Comparison of ENCODE assay signal across 12 mouse cellular contexts in the genomic region with DNA sequence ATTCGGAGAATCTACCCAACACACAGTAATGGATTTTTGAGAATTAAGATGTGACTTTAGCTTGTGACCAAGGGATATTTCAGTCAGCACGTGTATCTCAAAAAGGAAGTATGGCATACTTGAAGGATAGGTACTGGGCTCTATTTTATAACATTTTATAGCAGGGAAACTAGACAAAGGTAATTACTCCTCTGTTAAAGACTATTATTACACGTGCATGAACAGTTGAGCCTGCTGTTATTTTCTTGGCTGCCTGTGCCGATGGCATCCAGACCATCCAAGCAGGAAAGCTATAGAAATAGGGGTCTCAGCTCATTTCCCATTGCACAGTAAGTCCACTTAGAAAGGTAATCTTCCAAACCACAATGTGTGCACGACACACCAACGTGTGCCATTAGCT.
DNase-seq lines count a peak whose midpoint lies in the region; ATAC-seq and TF ChIP-seq lines count a peak whose summit lies in the region.
"Had no signal": no experiment of that assay in that cellular context is flagged by ENCODE, and none has a peak within 500 bp of the region (broad histone marks: within the 10 kb centered on the region; RNA-seq: fewer than 3 reads in every experiment).

No protein-coding gene starts in this region.

- H3K9me3 ChIP-seq in forebrain, embryonic 13.5 days (replicated peaks), result no peaks in the 10 kb centered on the region
- no peaks in the 10 kb centered on the region for H3K9me3 ChIP-seq in forebrain, embryonic 11.5 days (ENCODE audit: control insufficient read depth, low read length)
- no peaks in the 10 kb centered on the region for H3K9me3 ChIP-seq in kidney, embryonic 15.5 days (replicated peaks)
- no peaks in the 10 kb centered on the region for H3K9me3 ChIP-seq in hindbrain, embryonic 16.5 days (ENCODE audit: control insufficient read depth, low read length)
- H3K9me3 ChIP-seq in midbrain, embryonic 14.5 days (ENCODE audit: control insufficient read depth, low read length), result no peaks in the 10 kb centered on the region
- H3K9me3 ChIP-seq: midbrain, embryonic 13.5 days had no signal

- TF ChIP-seq CTCF in kidney, adult 2 months (conservative IDR thresholded peaks at IDR 0.05; ENCODE audit: insufficient read depth, insufficient read length, low read depth, low read length), result no peak
- no peak for TF ChIP-seq CTCF in olfactory bulb, adult 2 months (IDR thresholded peaks at IDR 0.05; ENCODE audit: insufficient read depth, low read depth, low read length)

- H3K27ac ChIP-seq in forebrain, embryonic 13.5 days, result no peak overlapping the region
- H3K27ac ChIP-seq in forebrain, embryonic 11.5 days (ENCODE audit: low read depth, low read length), result no peak overlapping the region
- H3K27ac ChIP-seq in kidney, embryonic 15.5 days, result peak overlapping the region; percentile 61
- H3K27ac ChIP-seq in kidney, adult 2 months (ENCODE audit: insufficient read depth, low read depth, low read length), result no peak overlapping the region
- H3K27ac ChIP-seq in hindbrain, embryonic 16.5 days (ENCODE audit: low read depth, low read length), result no peak overlapping the region; the same call in 1 of the 2 replicates
- H3K27ac ChIP-seq in olfactory bulb, adult 2 months (ENCODE audit: insufficient read depth, low read depth, low read length), result peak overlapping the region; percentile 43
- no peak overlapping the region for H3K27ac ChIP-seq in midbrain, embryonic 14.5 days (replicated peaks; ENCODE audit: low read depth, low read length)
- H3K27ac ChIP-seq: left cerebral cortex, adult 2 months; liver, embryonic 14.5 days; midbrain, embryonic 13.5 days had no signal

- H3K4me2 ChIP-seq in forebrain, embryonic 13.5 days, result peak overlapping the region; percentile 30; the same call in 1 of the 2 replicates
- H3K4me2 ChIP-seq in forebrain, embryonic 11.5 days (ENCODE audit: low read depth, low read length, severe bottlenecking), result no peak overlapping the region
- H3K4me2 ChIP-seq in kidney, embryonic 15.5 days, result peak overlapping the region; percentile 49
- H3K4me2 ChIP-seq in hindbrain, embryonic 16.5 days (ENCODE audit: low read length), result peak overlapping the region; percentile 38
- H3K4me2 ChIP-seq in midbrain, embryonic 14.5 days (ENCODE audit: low read length), result no peak overlapping the region
- H3K4me2 ChIP-seq: midbrain, embryonic 13.5 days had no signal

- no peak for DNase-seq in forebrain, embryonic 11.5 days (ENCODE audit: low spot score)
- DNase-seq in kidney, adult 2 months, result no peak
- no peak for DNase-seq in embryo, embryonic 10.5 days (ENCODE audit: low spot score)
- no peak for DNase-seq in midbrain, embryonic 14.5 days
- DNase-seq: cerebellum, adult 2 months had no signal

- peak; percentile 24; the same call in 1 of the 2 replicates for ATAC-seq in forebrain, embryonic 13.5 days
- ATAC-seq in forebrain, embryonic 11.5 days (replicated peaks; ENCODE audit: low FRiP score), result no peak
- 0 out of 2 replicates have a peak, but pooled peaks have one; percentile 10 for ATAC-seq in kidney, embryonic 15.5 days (replicated peaks; ENCODE audit: low FRiP score)
- ATAC-seq in hindbrain, embryonic 16.5 days, result no peak; the same call in 1 of the 2 replicates
- no peak for ATAC-seq in midbrain, embryonic 14.5 days (ENCODE audit: low FRiP score, low TSS enrichment)
- ATAC-seq: midbrain, embryonic 13.5 days had no signal

- no peaks in the 10 kb centered on the region for H3K27me3 ChIP-seq in forebrain, embryonic 13.5 days
- no peaks in the 10 kb centered on the region for H3K27me3 ChIP-seq in forebrain, embryonic 11.5 days (ENCODE audit: control insufficient read depth, insufficient read depth, low read length)
- H3K27me3 ChIP-seq in kidney, embryonic 15.5 days, result no peaks in the 10 kb centered on the region
- H3K27me3 ChIP-seq in kidney, adult 2 months (replicated peaks; ENCODE audit: control insufficient read depth, insufficient read depth, low read length), result no peaks in the 10 kb centered on the region
- H3K27me3 ChIP-seq in hindbrain, embryonic 16.5 days (replicated peaks; ENCODE audit: control insufficient read depth, insufficient read depth, low read length), result no peaks in the 10 kb centered on the region
- H3K27me3 ChIP-seq in midbrain, embryonic 14.5 days (ENCODE audit: control insufficient read depth, insufficient read depth, low read length), result no peaks in the 10 kb centered on the region
- H3K27me3 ChIP-seq: midbrain, embryonic 13.5 days had no signal

- no peak overlapping the region for H3K4me3 ChIP-seq in forebrain, embryonic 13.5 days
- H3K4me3 ChIP-seq in forebrain, embryonic 11.5 days (ENCODE audit: low read depth, low read length), result no peak overlapping the region
- H3K4me3 ChIP-seq in kidney, embryonic 15.5 days (replicated peaks), result no peak overlapping the region
- H3K4me3 ChIP-seq in kidney, adult 2 months (ENCODE audit: insufficient read depth, low read depth, low read length), result no peak overlapping the region
- H3K4me3 ChIP-seq in hindbrain, embryonic 16.5 days (ENCODE audit: low read length), result no peak overlapping the region; the same call in 1 of the 2 replicates
- H3K4me3 ChIP-seq in olfactory bulb, adult 2 months (ENCODE audit: insufficient read depth, low read depth, low read length), result no peak overlapping the region
- H3K4me3 ChIP-seq in midbrain, embryonic 14.5 days (replicated peaks; ENCODE audit: low read depth, low read length), result no peak overlapping the region
- H3K4me3 ChIP-seq: left cerebral cortex, adult 2 months; midbrain, embryonic 13.5 days had no signal

- WGBS in forebrain, embryonic 13.5 days, result 58% methylated on average over 6 of the region's 6 CpGs
- WGBS in forebrain, embryonic 11.5 days, result 76% methylated on average over 6 of the region's 6 CpGs
- 30% methylated on average over 6 of the region's 6 CpGs for WGBS in kidney, embryonic 15.5 days
- WGBS in kidney, adult 2 months, result 39% methylated on average over 6 of the region's 6 CpGs
- WGBS in hindbrain, embryonic 16.5 days, result 54% methylated on average over 6 of the region's 6 CpGs
- 30% methylated on average over 6 of the region's 6 CpGs for WGBS in olfactory bulb, adult 2 months
- WGBS in midbrain, embryonic 14.5 days, result 81% methylated on average over 6 of the region's 6 CpGs

- H3K4me1 ChIP-seq in forebrain, embryonic 13.5 days, result peaks cover 26% of the 10 kb centered on the region
- no peaks in the 10 kb centered on the region for H3K4me1 ChIP-seq in forebrain, embryonic 11.5 days (replicated peaks; ENCODE audit: control insufficient read depth, insufficient read depth, low read length)
- peaks cover 19% of the 10 kb centered on the region for H3K4me1 ChIP-seq in kidney, embryonic 15.5 days
- H3K4me1 ChIP-seq in kidney, adult 2 months (ENCODE audit: control insufficient read depth, insufficient read depth, low read length), result 0 out of 2 replicates have a peak, but pooled peaks cover 6% of the 10 kb centered on the region
- peaks cover 11% of the 10 kb centered on the region for H3K4me1 ChIP-seq in hindbrain, embryonic 16.5 days (ENCODE audit: control insufficient read depth, insufficient read depth, low read depth, low read length)
- H3K4me1 ChIP-seq in olfactory bulb, adult 2 months (ENCODE audit: control insufficient read depth, insufficient read depth, low read length), result peaks cover 7% of the 10 kb centered on the region
- H3K4me1 ChIP-seq in midbrain, embryonic 14.5 days (ENCODE audit: control insufficient read depth, insufficient read depth, low read length), result peaks cover 3% of the 10 kb centered on the region; the same call in 1 of the 2 replicates
- H3K4me1 ChIP-seq: midbrain, embryonic 13.5 days had no signal

- no peak overlapping the region for H3K9ac ChIP-seq in forebrain, embryonic 13.5 days
- no peak overlapping the region for H3K9ac ChIP-seq in forebrain, embryonic 11.5 days (ENCODE audit: low read length)
- H3K9ac ChIP-seq in kidney, embryonic 15.5 days, result no peak overlapping the region
- H3K9ac ChIP-seq in hindbrain, embryonic 16.5 days (ENCODE audit: low read depth, low read length), result no peak overlapping the region
- H3K9ac ChIP-seq in midbrain, embryonic 14.5 days (replicated peaks; ENCODE audit: low read length), result no peak overlapping the region
- H3K9ac ChIP-seq: liver, embryonic 14.5 days; midbrain, embryonic 13.5 days had no signal

- no peaks in the 10 kb centered on the region for H3K36me3 ChIP-seq in forebrain, embryonic 13.5 days (ENCODE audit: poor library complexity, severe bottlenecking)
- H3K36me3 ChIP-seq in forebrain, embryonic 11.5 days (ENCODE audit: control insufficient read depth, insufficient read depth, low read length), result no peaks in the 10 kb centered on the region
- no peaks in the 10 kb centered on the region for H3K36me3 ChIP-seq in kidney, embryonic 15.5 days
- no peaks in the 10 kb centered on the region for H3K36me3 ChIP-seq in kidney, adult 2 months (ENCODE audit: control insufficient read depth, insufficient read depth, low read length)
- H3K36me3 ChIP-seq in hindbrain, embryonic 16.5 days (ENCODE audit: control insufficient read depth, insufficient read depth, low read length), result no peaks in the 10 kb centered on the region
- no peaks in the 10 kb centered on the region for H3K36me3 ChIP-seq in midbrain, embryonic 14.5 days (ENCODE audit: control insufficient read depth, insufficient read depth, low read length)
- H3K36me3 ChIP-seq: midbrain, embryonic 13.5 days had no signal

- no peak for TF ChIP-seq POLR2A in kidney, adult 2 months (IDR thresholded peaks at IDR 0.05; ENCODE audit: low read depth, low read length)
- TF ChIP-seq POLR2A in olfactory bulb, adult 2 months (IDR thresholded peaks at IDR 0.05; ENCODE audit: insufficient read depth, low read depth, low read length), result no peak

Comparison
In these comparisons a context has a peak if more than half of its experiments do, and no peak if none do; other contexts are left out.
1. ATAC-seq: peak in forebrain, embryonic 13.5 days (single experiment) and kidney, embryonic 15.5 days (single experiment); none in forebrain, embryonic 11.5 days (single experiment), hindbrain, embryonic 16.5 days (single experiment) and midbrain, embryonic 14.5 days (single experiment).
2. H3K27ac ChIP-seq: peak in kidney, embryonic 15.5 days (single experiment) and olfactory bulb, adult 2 months (single experiment); none in forebrain, embryonic 13.5 days (single experiment), forebrain, embryonic 11.5 days (single experiment), kidney, adult 2 months (single experiment), hindbrain, embryonic 16.5 days (single experiment) and midbrain, embryonic 14.5 days (single experiment).
3. H3K4me2 ChIP-seq: peak in forebrain, embryonic 13.5 days (single experiment), kidney, embryonic 15.5 days (single experiment) and hindbrain, embryonic 16.5 days (single experiment); none in forebrain, embryonic 11.5 days (single experiment) and midbrain, embryonic 14.5 days (single experiment).